Mouse (Mus musculus) MN1 (cell line): ENCODE measurements around the gene B4galt5.

Source experiments
- DNase-seq: peaks from one replicate; pipeline ENCODE4 v3.0.0-alpha.2; 2016; ENCODE audit warnings: low spot score

The B4galt5 gene

DNA sequence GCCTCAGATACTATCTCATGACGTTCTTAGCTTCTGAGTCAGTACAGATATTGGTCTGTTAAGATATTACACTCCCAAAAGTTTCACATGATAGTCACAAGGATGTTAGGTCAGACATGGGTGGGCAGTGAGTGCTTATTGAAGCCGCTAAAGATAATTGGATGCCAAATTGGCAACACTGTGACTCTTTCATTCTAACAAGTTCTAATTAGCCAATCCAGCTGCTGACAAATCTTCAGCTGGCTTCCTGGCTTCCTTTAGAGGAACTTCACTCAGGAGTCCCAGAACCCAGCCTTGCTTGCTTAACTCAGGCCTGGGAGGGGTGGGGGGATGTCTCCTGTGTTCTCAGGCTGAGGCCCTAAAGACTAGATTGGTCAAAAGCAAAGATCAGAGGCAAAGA, 9.5 kb upstream of the B4galt5 start:
- peak; percentile 65 for DNase-seq

DNA sequence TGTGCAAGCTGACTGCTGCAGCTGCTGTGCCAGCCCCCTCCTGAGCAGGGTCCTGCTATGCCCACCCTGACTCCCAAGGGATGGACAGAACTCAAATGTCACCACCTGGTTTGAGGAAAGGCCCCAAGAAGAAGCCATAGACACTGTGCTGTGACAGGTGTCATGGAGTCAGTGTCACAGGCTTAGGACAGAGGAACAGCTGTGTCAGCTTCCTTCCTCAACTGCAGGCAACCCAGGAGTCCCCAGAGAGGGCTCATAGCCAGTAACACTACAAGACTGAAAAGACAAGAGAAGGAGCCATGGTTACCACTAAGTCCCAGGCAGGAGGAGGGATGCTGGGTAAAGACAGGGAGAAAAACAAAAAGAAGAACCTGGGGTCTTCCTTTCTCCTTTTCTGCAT, 7.9 kb upstream of the B4galt5 start:
- no peak for DNase-seq

DNA sequence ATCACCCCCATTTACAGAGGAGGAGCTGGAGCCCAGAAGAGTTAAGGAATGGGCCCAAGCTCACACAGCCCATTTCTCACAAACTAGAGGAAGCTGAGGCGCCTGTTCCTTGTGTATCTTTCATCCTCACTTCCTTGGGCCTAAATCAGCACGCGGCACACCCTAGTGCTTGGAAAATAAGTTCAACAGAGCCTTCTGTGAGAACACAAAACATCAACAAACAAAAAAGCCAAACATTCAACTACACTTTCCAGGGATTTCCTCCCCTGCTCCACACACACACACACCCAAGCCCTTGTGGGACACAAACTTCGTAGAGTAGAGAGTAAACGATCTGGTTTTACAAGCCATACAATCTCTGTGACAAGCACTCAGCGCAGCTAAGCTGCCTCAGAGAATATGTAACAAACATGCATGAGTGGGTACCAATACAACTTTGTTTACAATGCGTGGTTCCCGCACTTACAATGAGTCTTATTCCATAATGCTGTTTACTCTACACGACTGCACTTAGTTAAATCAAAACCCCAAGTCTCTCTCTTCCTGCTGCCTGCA, 5.7 kb upstream of the B4galt5 start:
- no peak for DNase-seq

DNA sequence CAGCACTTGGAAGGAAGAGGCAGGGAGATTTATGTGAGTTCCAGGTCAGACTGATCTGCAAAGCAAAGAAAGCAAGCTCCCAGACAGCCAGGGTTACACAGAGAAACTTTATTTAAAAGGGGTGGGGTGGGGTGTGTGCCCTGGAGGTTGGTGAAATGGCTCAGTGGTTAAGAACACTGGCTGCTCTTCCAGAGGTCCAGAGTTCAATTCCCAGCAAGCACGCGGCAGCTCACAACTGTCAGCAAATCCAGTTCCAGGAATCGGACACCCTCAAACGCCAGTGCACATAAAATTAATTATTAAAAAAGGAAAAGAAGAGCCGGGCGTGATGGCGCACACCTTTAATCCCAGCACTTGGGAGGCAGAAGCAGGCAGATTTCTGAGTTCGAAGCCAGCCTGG, 5.1 kb upstream of the B4galt5 start:
- DNase-seq: no peak

DNA sequence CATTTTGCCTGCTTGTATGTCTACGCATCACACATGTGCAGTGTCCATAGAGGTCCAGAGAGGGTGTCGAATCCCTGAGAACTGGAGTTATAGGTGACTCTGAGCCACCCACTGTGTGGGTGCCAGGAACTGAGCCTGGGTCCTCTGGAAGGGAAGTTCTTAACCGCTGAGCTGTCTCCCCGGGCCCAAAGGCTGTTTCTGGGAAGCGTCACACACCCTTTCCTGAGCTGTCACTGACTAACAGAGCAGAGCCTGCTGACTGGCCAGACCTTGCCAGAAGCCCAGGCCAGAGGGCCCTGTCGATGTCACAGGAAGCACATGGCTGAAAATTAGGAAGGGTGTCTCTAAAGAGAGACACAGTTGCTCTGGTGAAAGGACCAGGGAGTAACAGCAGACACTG, 3.5 kb upstream of the B4galt5 start:
- DNase-seq: peak; percentile 74

DNA sequence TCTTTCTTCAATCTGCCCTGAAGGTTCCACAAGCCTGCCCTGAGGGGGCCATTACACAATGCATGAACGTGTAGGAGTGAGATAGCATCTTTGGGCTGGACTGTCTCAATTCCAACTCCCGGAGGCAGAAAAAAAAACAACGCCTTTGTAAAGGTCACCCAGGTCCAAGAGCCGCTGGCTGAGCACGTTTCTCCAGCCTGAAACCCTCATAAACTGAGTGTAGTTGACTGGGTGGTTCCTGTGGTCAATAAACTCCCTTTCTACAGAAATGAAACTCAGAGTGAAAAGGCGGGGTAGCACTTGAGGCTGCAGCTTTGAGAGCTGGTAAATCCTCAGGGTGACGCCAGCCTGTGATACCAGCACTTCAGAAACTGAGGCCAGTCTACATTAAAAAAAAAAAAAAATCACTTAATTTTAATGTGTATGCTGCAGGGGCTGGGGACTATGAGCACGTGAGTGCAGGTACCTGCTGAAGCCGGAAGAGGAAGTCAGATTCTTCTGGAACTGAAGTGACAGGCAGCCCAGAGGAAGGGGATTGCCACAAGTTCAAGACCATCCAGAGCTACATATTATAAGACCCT, 2.5 kb upstream of the B4galt5 start:
- peak; percentile 44 for DNase-seq

DNA sequence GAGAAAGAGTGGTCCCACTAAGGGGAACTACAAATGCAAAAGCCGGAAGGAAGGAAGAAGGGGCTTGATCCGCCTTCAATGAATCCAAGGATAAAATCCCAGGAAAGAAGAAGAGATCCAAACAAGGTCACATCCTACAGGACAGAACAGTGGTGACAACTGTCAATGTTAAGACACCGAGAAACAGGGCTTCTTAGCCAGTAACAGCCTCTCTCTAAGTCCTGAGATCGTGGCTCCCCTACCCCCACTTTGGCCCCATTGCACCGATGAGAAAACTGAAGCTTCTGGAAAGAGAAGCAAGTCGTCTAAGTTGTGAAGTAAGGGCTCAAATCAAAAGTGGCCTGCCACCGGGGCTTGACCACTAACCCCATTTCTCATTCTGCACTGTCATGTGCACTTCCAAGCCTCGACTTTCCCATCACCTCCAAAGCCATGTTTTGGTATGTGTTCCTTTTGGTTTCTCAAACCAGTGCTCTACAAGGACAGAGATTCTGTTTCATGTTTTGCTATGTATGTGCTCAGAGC, 1.2 kb upstream of the B4galt5 start:
- no peak for DNase-seq

DNA sequence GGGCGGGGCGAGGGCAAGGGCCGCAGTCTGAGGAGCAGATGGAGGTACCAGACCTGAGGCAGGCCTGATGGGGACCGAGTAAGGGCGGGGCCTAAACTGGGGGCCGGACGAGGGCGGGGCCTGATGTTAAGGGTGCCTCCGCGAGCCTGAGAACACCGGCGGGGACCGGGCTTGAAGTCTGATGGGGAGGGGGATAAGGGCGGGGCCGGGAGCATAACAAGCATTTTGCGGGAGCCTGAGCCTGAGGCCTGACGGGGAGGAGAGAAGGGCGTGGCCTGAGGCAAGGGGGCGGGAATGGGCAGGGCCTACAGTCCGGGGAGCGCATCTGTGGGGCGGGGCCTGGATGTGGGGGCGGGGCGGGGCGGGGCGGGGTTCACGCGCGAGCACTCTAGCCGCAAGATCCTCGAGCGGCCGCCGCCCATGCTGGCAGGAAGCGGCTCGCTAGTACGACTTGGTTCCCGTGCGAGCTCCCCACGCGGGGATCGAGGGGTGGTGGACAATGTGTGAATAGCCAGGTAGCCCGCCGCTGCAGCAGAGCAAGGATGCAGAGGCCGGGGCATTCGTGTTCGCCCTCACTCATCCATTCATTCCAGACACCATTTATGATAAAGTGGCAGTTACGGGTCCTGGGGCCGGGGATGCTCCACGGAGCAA, 427 bp upstream of the B4galt5 start:
- DNase-seq: peak; percentile 98

DNA sequence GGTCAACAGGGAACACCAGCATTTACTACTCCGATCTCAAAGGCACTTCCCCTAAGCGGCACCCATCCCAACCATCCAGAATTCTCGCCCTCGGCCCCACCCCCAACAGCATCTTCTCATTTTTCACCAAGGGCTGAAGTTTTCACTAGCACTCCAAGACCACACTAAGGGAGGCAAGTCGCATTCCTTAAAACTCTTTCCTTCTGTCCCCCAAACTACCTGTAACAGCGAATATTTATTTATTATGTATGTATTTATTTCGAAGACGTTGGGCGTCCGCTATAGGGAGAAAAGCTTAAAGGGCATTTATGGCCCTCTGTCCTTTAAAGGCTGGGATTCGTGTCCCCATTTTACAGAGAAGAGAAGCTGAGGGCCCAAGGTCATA, 1.0 kb downstream of the B4galt5 start:
- DNase-seq: no peak

DNA sequence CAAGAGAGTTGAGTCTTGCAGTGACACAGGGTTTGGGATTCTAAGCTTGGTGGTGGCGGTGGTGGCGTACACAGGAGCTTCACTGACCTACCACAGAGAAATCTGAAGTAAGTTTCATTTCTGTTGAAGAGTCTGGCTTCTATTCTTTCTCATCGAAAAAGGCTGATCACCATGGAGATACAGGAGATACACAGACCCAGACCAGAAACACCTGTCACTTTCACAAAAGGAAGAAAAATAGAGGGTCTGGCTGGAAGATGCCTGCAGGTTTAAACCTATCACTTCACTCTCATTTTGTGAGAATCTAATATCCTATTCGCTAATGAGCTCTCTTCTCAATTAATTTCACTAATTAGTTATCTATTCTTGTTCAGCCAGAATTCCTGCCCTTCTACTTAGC, 1.6 kb downstream of the B4galt5 start:
- DNase-seq: no peak

DNA sequence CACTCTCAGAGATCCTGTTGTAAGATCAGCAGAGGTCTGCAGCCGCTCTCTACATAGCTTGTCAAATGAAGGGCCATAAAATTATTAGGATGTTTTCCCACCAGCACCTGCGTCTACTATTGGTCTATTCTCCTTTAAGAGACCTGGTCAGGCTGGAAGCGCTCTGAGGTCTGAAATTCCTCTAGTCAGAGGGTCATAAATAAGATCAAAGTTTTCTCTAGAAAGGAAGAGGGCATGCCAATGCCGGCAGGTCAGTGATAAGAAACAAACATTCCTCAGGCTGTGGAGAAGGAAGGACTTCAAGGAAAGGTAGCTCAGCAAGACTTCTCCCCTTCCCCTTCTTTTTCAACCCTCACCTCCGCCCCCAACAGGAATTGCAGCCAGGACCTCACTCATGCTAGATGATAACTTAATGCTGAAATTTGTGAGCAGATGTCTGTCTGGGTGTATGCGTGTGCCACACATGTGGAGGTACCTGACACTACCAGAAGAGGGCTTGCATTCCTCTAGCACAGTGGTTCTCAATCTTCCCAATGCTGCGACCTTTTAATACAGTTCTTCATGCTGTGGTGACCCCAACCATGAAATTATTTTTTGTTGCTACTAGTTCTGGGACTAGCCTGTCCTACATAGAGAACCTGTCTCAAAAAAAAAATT, 3.3 kb downstream of the B4galt5 start:
- DNase-seq: no peak

DNA sequence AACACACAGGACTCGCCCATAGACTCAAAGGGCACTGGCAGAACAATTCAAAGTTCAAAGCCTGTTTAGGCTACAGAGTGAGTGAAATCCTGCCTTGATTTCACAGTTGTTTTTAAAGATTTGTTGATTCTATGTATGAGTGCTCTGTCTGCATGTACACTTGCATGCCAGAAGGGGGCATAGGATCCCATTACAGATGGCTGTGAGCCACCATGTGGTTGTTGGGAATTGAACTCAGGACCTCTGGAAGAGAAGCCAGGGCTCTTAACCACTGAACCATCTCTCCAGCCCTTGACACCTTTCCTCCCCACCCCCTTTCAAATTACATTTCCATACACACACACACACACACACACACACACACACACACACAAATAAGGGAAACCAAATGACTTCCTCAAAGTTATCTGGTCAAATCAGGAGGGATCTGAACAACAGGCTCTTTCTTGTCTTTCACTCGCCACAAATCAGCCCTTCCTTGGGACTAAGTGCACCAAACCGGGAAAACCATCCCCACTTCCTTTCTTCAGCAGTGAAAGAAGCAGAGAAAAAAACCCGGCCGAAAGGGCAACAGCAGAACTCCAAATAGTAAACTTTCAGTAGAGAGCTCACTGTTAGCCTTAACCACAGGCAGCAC, 4.0 kb downstream of the B4galt5 start:
- DNase-seq: no peak

DNA sequence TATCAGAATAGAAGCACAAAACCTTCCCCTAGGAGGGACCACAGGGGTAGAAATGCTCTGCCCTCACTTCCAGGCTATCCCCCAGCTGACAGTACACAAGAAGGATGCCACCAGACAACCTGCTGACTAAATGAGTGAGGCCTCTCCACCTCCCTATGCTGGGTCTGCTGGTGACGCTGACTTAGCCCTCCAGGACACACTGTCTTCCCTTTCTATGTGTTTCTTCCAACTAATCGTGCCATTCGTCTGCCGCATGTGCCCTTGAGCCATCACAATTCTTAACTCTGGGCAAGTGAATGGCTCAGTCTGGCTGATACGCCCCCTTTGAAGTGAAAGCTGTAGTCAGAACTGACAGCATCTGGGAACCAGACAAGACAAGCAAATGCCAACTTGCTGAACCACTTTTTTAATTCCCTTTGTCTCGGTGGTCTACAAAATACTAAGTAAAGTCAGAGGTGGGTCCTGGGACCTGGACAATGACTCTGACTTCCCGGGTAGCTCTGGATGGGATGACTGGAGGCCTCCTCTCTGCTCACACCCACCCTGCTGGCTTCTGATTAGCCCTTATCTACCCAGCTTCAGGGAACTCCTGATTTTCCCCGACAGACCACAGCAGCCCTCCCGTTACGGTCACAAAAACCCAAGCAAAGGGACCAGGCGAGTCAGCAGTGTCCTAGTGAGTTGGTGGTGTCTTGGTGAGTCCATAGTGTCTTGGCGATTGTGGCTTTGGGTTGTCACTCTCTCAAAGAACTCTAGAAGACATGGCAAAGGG, 5.4 kb downstream of the B4galt5 start:
- DNase-seq: no peak

DNA sequence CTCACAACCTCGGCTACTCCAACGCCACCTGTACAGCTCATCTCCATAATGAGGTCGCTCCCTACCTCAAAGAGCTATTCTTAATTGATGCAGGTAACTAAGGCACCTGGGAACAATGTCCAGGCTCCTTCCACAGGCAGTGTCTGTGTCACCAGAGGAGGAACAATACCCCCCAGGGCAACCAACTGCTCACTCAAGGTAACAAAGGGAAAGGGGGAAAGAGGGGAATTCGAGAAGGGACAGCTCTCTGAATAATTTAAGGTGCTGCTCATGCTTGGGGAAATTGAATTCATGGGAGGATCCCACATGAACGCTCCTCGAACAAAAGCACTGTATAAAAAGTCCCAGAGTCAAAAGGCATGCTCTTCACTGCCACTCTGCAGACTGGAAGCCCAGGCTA, 6.1 kb downstream of the B4galt5 start:
- no peak for DNase-seq

DNA sequence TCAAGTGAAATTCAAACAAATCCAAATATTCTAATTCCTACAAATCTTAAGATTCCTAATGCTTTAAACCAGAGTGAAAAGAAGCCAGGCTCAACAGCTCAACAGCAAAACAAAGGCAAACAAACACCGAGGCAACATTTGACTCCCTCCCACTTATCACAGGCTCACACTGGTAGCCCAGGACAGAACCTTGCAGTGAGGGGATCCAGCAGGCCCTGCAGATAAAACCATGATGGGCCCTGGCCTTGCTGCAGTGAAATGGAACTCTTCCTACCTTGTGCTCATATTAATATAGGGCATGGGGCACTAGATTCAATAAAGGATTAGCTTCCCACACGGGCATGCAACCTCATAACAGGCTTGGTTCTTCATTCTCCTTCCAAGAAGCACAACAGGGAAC, 11.4 kb downstream of the B4galt5 start:
- DNase-seq: no peak

DNA sequence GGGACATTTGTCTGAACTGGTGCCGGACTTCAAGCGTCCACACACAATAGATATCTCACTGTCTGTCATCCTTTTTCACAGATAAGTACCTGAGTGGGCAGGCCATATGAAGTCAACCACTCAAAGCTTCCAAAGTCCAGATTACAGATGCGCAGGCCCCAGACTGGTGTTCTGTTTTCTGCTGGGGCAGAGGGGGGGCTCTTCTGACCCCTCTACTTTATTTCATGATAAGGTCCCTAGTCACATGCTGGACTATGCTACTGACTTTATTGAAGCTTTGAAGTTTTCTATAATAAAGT, 11.8 kb downstream of the B4galt5 start:
- DNase-seq: no peak

DNA sequence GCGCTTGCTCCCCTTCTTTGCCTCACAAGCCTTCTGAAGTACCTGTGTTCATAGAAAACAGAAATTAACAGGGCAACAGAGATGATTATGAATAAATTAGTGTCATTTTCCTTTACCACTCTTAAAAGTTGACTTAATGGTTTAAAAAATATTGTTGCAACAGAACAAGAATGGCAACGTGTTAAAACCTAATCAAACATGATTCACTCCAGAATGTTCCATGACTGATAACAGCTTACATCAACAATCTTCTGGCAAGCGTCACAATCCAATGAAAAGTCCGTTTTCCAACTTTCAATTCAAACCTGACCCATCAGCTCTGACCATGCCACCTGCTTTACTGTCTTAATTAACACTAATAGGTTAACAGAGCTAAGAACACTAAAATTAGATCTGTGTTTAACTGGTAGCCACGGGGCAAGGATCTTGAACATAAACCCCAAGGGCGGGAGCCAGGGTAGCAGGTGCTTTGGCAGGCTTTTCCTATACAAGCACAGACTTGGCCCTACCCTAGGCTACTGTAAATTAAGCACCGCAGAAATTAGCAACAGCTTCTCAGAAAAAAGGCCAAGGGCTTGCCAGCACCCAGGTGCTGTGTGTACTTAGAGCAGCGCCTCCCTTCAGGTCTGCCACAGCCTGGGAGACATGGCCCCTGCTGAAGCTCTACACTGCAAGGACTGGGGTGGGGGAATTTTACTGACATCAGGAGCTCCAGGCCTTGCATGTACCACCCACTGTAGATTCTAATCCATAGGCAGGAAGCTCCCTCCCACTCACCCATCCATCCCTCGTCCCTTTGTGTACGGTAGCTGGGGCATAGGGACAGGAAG, 12.4 kb downstream of the B4galt5 start:
- DNase-seq: no peak

DNA sequence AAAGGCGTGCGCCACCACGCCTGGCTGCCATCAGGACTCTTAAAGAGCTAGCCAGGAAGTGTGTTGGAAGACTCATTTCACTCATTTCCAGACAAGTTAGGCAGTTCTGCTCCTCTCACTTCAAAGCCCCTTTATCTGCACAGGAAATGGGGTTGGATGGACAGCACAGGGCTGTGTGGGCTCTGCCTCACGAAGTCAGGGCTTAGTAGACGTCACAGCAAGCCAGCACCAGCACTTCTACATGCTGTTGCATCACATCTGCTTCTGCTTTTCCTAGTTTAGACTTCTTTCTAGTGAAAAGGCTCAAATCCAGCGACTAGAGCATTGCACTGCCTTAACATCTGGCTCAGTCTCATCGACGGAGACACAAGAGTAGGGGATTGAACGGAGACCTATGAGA, 13.9 kb downstream of the B4galt5 start:
- DNase-seq: no peak

DNA sequence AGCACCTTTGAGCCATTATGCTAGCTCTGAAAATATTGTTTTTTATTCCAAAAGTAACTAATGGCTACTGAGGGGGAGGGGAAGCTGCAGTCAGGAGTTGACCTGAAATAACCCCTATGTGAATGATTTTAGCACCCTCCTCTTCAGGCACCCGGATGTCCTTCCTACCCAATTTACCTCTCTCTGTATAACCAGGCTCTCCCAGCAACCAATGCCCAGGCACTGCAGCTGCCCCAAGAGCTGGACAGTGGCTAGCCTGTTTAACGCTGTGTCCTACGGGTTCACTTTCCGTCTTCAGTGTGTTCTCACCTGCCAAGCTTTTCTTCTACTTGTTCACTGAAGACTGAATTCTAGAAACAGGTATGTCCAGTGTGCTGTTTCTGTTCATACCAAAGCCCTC, 14.7 kb downstream of the B4galt5 start:
- no peak for DNase-seq

DNA sequence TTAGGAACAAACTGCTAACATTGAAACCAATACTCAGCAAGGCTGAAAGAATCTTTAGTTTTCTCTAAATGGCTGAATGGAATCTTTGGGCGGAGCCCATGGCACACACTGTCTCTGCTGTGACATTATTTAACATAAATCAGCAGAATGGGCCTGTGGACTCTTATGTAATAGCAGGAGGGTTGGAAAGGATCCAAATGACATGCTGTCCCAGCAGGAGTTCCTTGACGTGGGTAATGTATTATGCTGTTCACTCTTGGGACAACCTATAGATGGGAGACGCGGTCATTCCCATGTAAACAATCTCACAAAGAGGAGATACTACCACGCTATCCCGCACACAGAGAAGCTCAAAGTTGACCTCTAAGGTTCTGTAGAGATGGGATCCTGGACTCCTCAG, 15.5 kb downstream of the B4galt5 start:
- no peak for DNase-seq

DNA sequence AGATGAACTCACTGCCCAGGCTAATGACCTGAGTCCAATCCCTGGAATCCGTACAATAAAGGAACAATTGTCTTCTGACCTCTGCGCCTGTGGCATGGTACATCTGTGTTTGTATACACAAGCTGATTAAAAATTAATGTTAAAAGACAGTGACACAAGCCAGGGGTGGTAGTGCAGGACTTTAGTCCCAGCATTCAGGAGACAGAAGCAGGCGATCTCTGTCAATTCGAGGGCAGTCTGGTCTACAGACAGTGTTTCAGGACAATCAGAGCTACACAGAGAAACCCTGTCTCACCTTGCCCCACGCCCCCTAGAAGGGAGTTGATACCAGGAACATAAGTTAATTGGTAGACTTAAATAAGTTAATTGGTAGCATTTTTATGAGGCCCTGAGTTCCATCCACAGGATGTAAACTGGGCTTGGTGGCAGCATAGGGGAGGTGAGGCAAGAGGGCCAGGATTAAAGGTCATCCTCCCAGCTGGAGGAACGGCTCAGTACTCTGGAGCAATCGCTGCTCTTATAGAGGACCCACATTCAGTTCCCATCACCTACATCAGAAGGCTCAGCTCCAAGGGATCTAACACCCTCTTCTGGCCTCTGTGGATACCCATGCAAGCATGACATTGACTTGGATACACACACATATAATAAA, 16.5 kb downstream of the B4galt5 start:
- peak; percentile 69 for DNase-seq
